Mouse (Mus musculus) embryonic facial prominence, embryonic 14.5 days (tissue): ENCODE measurements around the gene Stk11. TPM values are rescaled to one million over a fixed set of nuclear protein-coding genes. Genes with fewer than 3 reads are reported as not detected.

Experiments used
- ATAC-seq: fragments of 200-750 bp; cut with Nextera tagmentation; 2 replicates; pipeline ENCODE4 v1.8.0; 2017; ENCODE audit warnings: low read depth, moderate number of reproducible peaks, moderate TSS enrichment
- DNase-seq: peaks from one replicate; pipeline ENCODE4 v3.0.0-alpha.2; 2015; ENCODE audit warnings: low spot score
- H3K27ac ChIP-seq: fragments of 300-500 bp; sonication (generic); replicated peaks from 2 replicates; pipeline ENCODE4 v1.5.1; 2014; ENCODE audit warnings: low read depth, mild to moderate bottlenecking, low read length, moderate library complexity
- H3K27me3 ChIP-seq: fragments of 300-500 bp; sonication (generic); replicated peaks from 2 replicates; pipeline ENCODE4 v1.6.1; 2014; ENCODE audit warnings: low read length; ENCODE audit not compliant: control insufficient read depth, insufficient read depth
- H3K36me3 ChIP-seq: fragments of 300-500 bp; sonication (generic); 2 replicates; pipeline ENCODE4 v1.6.1; 2014; ENCODE audit warnings: low read length, mixed read lengths; ENCODE audit not compliant: control insufficient read depth, insufficient read depth
- H3K4me1 ChIP-seq: fragments of 300-500 bp; sonication (generic); 2 replicates; pipeline ENCODE4 v1.6.1; 2014; ENCODE audit warnings: antibody characterized with exemption, low read length; ENCODE audit not compliant: control insufficient read depth, insufficient read depth
- H3K4me2 ChIP-seq: fragments of 300-500 bp; sonication (generic); 2 replicates; pipeline ENCODE4 v1.6.1; 2014; ENCODE audit warnings: low read depth, mild to moderate bottlenecking, low read length, moderate library complexity, mixed read lengths
- H3K4me3 ChIP-seq: fragments of 300-500 bp; sonication (generic); 2 replicates; pipeline ENCODE4 v1.5.1; 2014; ENCODE audit warnings: low read depth, mild to moderate bottlenecking, low read length
- H3K9ac ChIP-seq: fragments of 300-500 bp; sonication (generic); 2 replicates; pipeline ENCODE4 v1.6.1; 2014; ENCODE audit warnings: low read depth, mild to moderate bottlenecking, low read length, moderate library complexity, mixed read lengths
- H3K9me3 ChIP-seq: fragments of 300-500 bp; sonication (generic); 2 replicates; pipeline ENCODE4 v1.6.1; 2016; ENCODE audit warnings: low read length; ENCODE audit not compliant: control insufficient read depth
- WGBS: fragments of 180-500 bp; shearing (Covaris S2); extraction: QIAGEN DNeasy Blood & Tissue Kit; methylation state at CpG from one replicate; pipeline ENCODE4 v1.1.7; 2014; 5-methylcytosine and 5-hydroxymethylcytosine counted together
- polyA plus RNA-seq: library from polyadenylated mRNA; unstranded; fragments of >200 nt; fragmentation: Nextera tagmentation; extraction: Ambion mirVana; gene quantifications from 2 replicates; pipeline ENCODE4 v1.2.1, GENCODE M21; 2014

Gene Stk11
- polyA plus RNA-seq, 1 experiment from 2014 or later = 32.6 TPM

- WGBS = under 1% methylated on average over 42 of the region's 59 CpGs
- Histone ChIP-seq H3K36me3 (no peaks in the 10 kb centered on the region), H3K4me3 (peak overlapping the region; percentile 92), H3K4me1 (peaks cover 13% of the 10 kb centered on the region), H3K4me2 (peak overlapping the region; percentile 96), H3K9me3 (no peaks in the 10 kb centered on the region), H3K27me3 (no peaks in the 10 kb centered on the region), H3K9ac (peak overlapping the region; percentile 90), H3K27ac (peak overlapping the region; percentile 30; the same call in 1 of the 2 replicates)
- DNase-seq = peak; percentile 92
- ATAC-seq = peak; percentile 87
Observed at GRCm38 (mm10) chr10:80102216-80102915, 13.2 kb upstream of the Stk11 start.

- H3K4me2 ChIP-seq = peak overlapping the region; percentile 96; the same call in 1 of the 2 replicates
- H3K27ac ChIP-seq = no peak overlapping the region; the same call in 1 of the 2 replicates
- ATAC-seq = no peak
- H3K9me3 ChIP-seq = no peaks in the 10 kb centered on the region
- 84% methylated on average over 2 of the region's 2 CpGs for WGBS
- DNase-seq = no peak
- H3K4me1 ChIP-seq = peaks cover 8% of the 10 kb centered on the region
- H3K4me3 ChIP-seq = no peak overlapping the region
- no peak overlapping the region for H3K9ac ChIP-seq
- H3K36me3 ChIP-seq = no peaks in the 10 kb centered on the region
- H3K27me3 ChIP-seq = no peaks in the 10 kb centered on the region
Observed at GRCm38 (mm10) chr10:80103032-80103431, 12.6 kb upstream of the Stk11 start.

GRCm38 (mm10) chr10:80104181-80104580 is 11.4 kb upstream of the Stk11 start:
- ATAC-seq (no peak), DNase-seq (no peak)
- Histone ChIP-seq H3K4me2 (no peak overlapping the region), H3K36me3 (no peaks in the 10 kb centered on the region), H3K9me3 (no peaks in the 10 kb centered on the region), H3K4me1 (peaks cover 8% of the 10 kb centered on the region), H3K4me3 (no peak overlapping the region), H3K9ac (no peak overlapping the region), H3K27me3 (no peaks in the 10 kb centered on the region), H3K27ac (no peak overlapping the region)
- WGBS = 75% methylated on average over 3 of the region's 3 CpGs

- no peaks in the 10 kb centered on the region for H3K27me3 ChIP-seq
- peaks cover 8% of the 10 kb centered on the region for H3K4me1 ChIP-seq
- H3K9me3 ChIP-seq = no peaks in the 10 kb centered on the region
- 71% methylated on average over 5 of the region's 5 CpGs for WGBS
- 0 out of 2 replicates have a peak within 1 kb of the TSS, but pooled peaks have one; percentile 21 for H3K9ac ChIP-seq
- peak within 1 kb of the TSS; percentile 30 for H3K4me2 ChIP-seq
- DNase-seq (no peak), ATAC-seq (no peak)
- peak within 1 kb of the TSS; percentile 45 for H3K27ac ChIP-seq
- H3K36me3 ChIP-seq = no peaks in the 10 kb centered on the region
- H3K4me3 ChIP-seq = no peak within 1 kb of the TSS; the same call in 1 of the 2 replicates
Observed at GRCm38 (mm10) chr10:80105460-80105859, 10.1 kb upstream of the Stk11 start, which contains the start of gene Sbno2. Gene Sbno2, minus strand, starts transcription at chr10:80105571.

GRCm38 (mm10) chr10:80105926-80106325 is 9.7 kb upstream of the Stk11 start:
- no peaks in the 10 kb centered on the region for H3K27me3 ChIP-seq
- H3K4me2 ChIP-seq = peak overlapping the region; percentile 30
- no peaks in the 10 kb centered on the region for H3K36me3 ChIP-seq
- WGBS = 59% methylated on average over 5 of the region's 5 CpGs
- peak; percentile 70; the same call in 1 of the 2 replicates for ATAC-seq
- H3K27ac ChIP-seq = peak overlapping the region; percentile 45
- peaks cover 8% of the 10 kb centered on the region for H3K4me1 ChIP-seq
- H3K9me3 ChIP-seq = no peaks in the 10 kb centered on the region
- 0 out of 2 replicates have a peak overlapping the region, but pooled peaks have one; percentile 21 for H3K9ac ChIP-seq
- no peak overlapping the region; the same call in 1 of the 2 replicates for H3K4me3 ChIP-seq
- DNase-seq = peak; percentile 77

GRCm38 (mm10) chr10:80107678-80108077 is 7.9 kb upstream of the Stk11 start:
- ATAC-seq = no peak
- Histone ChIP-seq H3K9me3 (no peaks in the 10 kb centered on the region), H3K27me3 (no peaks in the 10 kb centered on the region), H3K27ac (no peak overlapping the region), H3K4me1 (no peaks in the 10 kb centered on the region), H3K36me3 (no peaks in the 10 kb centered on the region), H3K9ac (0 out of 2 replicates have a peak overlapping the region, but pooled peaks have one; percentile 5), H3K4me3 (no peak overlapping the region), H3K4me2 (no peak overlapping the region)
- no peak for DNase-seq
- 62% methylated on average over 6 of the region's 6 CpGs for WGBS

- peak overlapping the region; percentile 50 for H3K9ac ChIP-seq
- WGBS = 4% methylated on average over 27 of the region's 27 CpGs
- peak overlapping the region; percentile 54 for H3K4me2 ChIP-seq
- peaks cover 15% of the 10 kb centered on the region for H3K4me1 ChIP-seq
- H3K27me3 ChIP-seq = no peaks in the 10 kb centered on the region
- H3K9me3 ChIP-seq = no peaks in the 10 kb centered on the region
- peak; percentile 96 for DNase-seq
- H3K4me3 ChIP-seq = peak overlapping the region; percentile 99
- peaks cover 12% of the 10 kb centered on the region; the same call in 1 of the 2 replicates for H3K36me3 ChIP-seq
- peak overlapping the region; percentile 83 for H3K27ac ChIP-seq
- ATAC-seq = peak; percentile 47
Observed at GRCm38 (mm10) chr10:80114341-80115284, 990 bp upstream of the Stk11 start.

GRCm38 (mm10) chr10:80115944-80116335 is 337 bp downstream of the Stk11 start:
- H3K4me2 ChIP-seq = peak overlapping the region; percentile 90
- ATAC-seq = no peak
- H3K9me3 ChIP-seq = no peaks in the 10 kb centered on the region
- H3K9ac ChIP-seq = peak overlapping the region; percentile 95
- H3K36me3 ChIP-seq = peaks cover 24% of the 10 kb centered on the region; the same call in 1 of the 2 replicates
- peaks cover 15% of the 10 kb centered on the region for H3K4me1 ChIP-seq
- H3K27ac ChIP-seq = peak overlapping the region; percentile 84
- H3K27me3 ChIP-seq = no peaks in the 10 kb centered on the region
- DNase-seq = no peak
- WGBS = 0% methylated on average over 46 of the region's 63 CpGs
- H3K4me3 ChIP-seq = peak overlapping the region; percentile 99
